Mouse (Mus musculus) erythroblast, adult 5-6 weeks (primary cell): ENCODE results near the gene Fam207a. TPM values are rescaled to one million over a fixed set of nuclear protein-coding genes. Genes with fewer than 3 reads are reported as not detected.

Experiments
- ATAC-seq: replicated peaks from 2 replicates; pipeline ENCODE4 v1.8.0; 2016; ENCODE audit warnings: moderate number of reproducible peaks, mild to moderate bottlenecking, moderate TSS enrichment, inconsistent platforms; ENCODE audit not compliant: poor library complexity, low FRiP score, severe bottlenecking
- total RNA-seq, 2 experiments: library from RNA; stranded (forward) in 1 of 2; stranded (reverse) in 1 of 2; fragments of 150-400 nt in 1 of 2; fragments of 200-764, 138-1000 nt in 1 of 2; gene quantifications; 2 replicates each; pipeline versions ENCODE4 v1.2.3 to v1.2.4; 2015 to 2017; ENCODE audit warnings: low replicate concordance in 2 of 2

Fam207a gene
- total RNA-seq (2015; ENCODE audit: low replicate concordance) (4.2 and 6.5 TPM in 2 replicates), total RNA-seq (2017; ENCODE audit: low replicate concordance) (7.1 and 12.4 TPM in 2 replicates)

GRCm38 (mm10) chr10:77515385-77516348, at the start of gene Fam207a:
TSS of gene Fam207a (minus strand) at chr10:77515785.
- peak; percentile 97 for ATAC-seq

DNA sequence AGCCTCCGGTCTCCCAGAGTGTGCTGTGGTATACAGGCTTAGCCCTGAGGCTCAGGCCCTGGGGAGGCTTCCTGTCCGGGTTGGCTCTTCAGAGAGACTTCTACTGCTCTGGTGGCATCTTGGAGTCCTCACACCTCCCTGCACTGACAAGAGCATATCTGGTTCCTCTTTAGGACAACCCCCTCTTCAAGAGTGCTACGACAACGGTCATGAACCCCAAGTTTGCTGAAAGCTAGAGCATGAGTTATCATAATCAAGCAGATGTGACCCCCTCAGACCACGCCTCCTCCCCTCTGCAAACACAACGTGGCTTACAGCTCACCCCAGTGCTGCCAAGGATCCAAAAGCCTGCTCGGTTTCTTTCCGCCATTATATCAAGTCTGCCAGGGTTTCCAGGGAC, 49.4 kb upstream of the Fam207a start:
- no peak for ATAC-seq

- no peak for ATAC-seq
These were observed 45.9 kb upstream of the Fam207a start for GRCm38 (mm10) chr10:77561508-77561907.

- 0 out of 2 replicates have a peak, but pooled peaks have one; percentile 36 for ATAC-seq
These were observed 45.2 kb upstream of the Fam207a start for GRCm38 (mm10) chr10:77560830-77561229.

GRCm38 (mm10) chr10:77560090-77560489, 44.5 kb upstream of the Fam207a start:
- no peak for ATAC-seq

- no peak for ATAC-seq
These were observed 42.1 kb upstream of the Fam207a start for GRCm38 (mm10) chr10:77557641-77558040.

DNA sequence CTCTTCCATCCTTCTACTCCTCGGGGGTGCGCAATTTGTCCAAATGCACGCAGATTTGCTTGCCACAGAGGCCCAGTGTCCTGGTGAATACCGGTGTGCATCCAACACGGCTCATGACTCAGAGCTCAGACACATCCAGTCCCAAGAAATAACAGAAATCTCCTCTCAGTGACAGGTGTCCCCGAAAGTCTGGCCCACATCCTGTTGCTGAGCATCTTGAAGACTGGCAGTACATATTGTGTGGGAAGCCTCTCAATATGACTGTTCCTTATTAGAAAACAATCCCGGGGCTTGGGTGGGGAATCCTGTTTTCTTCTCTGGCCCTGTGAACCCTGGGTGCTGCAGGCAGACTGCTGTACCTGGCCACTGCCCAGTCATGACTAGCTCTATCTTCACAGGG, 41.0 kb upstream of the Fam207a start:
- ATAC-seq, result no peak

- no peak for ATAC-seq
These were observed 39.3 kb upstream of the Fam207a start for GRCm38 (mm10) chr10:77554918-77555317.

DNA sequence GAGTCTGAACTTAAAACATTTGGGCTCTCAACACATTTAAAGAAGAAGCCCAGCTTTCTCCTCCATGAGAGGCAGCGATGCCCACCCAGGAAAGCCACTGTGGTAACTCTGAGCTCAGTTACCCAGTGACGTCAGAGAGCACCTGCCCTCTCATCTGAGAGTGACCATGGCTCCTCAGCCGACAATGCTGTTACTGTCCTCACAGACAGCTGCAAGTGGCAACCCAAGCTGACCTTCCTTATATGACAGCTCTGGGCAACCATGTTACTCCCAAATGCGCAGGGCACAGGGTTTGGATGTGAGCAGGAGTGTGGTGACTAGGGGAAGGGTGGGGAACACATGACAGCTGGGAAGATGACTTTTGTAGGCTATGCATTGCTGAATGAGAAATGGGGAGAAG, 37.7 kb upstream of the Fam207a start:
- no peak for ATAC-seq

- ATAC-seq, result no peak
These were observed 36.6 kb upstream of the Fam207a start for GRCm38 (mm10) chr10:77552162-77552561.

GRCm38 (mm10) chr10:77550874-77551273, 35.3 kb upstream of the Fam207a start:
- no peak for ATAC-seq

DNA sequence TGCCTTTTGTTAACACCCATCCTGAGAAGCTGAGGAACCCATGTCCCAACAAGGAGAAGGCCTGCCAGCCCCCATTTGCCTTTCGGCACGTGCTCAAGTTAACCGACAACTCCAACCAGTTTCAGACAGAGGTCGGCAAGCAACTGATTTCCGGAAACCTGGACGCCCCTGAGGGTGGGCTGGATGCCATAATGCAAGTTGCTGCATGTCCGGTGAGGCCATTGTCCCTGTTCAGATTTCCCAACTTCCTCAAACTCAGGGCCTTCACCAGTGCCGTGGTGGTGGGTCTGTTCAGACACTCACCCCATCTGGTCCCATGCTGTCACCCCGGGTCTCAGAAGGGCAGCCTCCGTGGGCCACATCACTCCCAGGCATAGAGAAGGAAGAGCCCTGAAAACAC, 33.0 kb upstream of the Fam207a start:
- ATAC-seq, result no peak

DNA sequence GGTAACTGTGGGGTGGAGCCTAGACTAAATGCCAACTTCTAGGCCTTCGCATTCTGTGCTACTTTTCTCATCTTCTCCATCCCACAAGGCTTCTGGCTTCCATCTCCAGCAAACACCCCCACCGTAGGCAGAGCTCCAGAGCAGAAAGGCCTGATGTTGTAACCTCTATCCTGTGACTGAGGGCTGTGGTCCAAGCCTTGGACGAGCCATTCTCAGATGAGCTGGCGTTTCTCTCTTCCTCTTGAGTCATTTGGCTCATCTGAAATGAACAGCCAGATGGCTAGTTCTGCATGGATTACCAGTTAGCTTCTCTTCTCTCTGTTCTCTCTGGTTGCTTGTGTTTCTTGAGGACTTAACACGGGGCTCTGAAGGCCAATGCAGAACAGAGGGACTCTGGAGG, 29.3 kb upstream of the Fam207a start:
- ATAC-seq, result no peak

- ATAC-seq, result peak; percentile 67
These were observed 27.6 kb upstream of the Fam207a start for GRCm38 (mm10) chr10:77543226-77543625.

GRCm38 (mm10) chr10:77541864-77542666, 26.5 kb upstream of the Fam207a start:
- ATAC-seq, result no peak; the same call in 1 of the 2 replicates

GRCm38 (mm10) chr10:77540576-77541102, 25.1 kb upstream of the Fam207a start:
- ATAC-seq, result no peak

- no peak for ATAC-seq
These were observed 23.8 kb upstream of the Fam207a start for GRCm38 (mm10) chr10:77539320-77539945.

DNA sequence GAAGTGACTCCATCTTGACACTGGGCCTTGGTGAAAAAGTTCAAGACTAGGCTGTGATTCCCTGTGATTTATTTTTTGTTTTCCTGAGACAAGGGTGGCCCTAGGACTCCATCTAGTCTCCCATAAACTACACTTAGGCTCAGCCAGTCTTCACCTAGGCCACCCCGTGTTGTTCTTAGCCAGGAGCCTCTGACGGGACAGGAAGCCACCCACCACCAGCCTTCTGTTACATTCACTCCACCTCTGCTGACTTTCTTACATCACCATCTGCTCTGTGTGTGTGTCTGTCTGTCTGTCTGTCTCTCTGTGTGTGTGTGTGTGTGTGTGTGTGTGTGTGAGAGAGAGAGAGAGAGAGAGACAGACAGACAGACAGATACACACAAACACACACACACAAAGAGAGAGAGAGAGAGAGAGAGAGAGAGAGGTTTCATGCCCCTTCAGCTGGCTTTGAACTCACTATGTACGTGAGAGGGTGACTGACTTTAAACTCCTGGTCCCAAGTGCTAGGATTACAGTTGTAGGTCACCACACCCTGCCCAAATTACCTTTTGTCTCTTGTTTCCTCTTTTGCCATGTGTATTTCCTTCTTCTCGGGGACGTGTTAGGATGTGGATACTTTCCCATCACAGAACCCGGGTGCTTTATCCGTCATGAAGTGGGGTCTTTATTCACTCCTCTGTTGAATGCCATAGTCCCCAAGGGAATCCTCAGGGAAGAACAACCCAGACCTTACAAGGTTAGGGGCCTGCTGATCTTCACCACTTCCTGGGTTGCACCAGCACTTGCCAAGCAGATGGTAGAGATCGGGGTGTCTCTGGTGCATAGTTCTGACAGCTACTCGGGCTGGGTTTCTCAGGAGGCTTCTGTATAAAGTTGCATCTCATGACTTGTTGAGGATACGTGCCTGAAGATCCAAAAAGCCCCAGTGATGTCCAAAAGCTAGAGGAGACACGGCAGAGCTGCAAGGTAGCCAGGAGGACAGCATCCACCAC, 21.9 kb upstream of the Fam207a start:
- ATAC-seq, result no peak

GRCm38 (mm10) chr10:77536727-77537126, 21.1 kb upstream of the Fam207a start:
- no peak for ATAC-seq
